ENCODE assay signal across 24 mouse cellular contexts in genomic region chr9:44819920-44820827, GRCm38 (mm10). TPM values are rescaled to one million over a fixed set of nuclear protein-coding genes. Genes with fewer than 3 reads are reported as not detected.
DNase-seq lines count a peak whose midpoint lies in the region; ATAC-seq and TF ChIP-seq lines count a peak whose summit lies in the region.
"Had no signal": no experiment of that assay in that cellular context is flagged by ENCODE, and none has a peak within 500 bp of the region (broad histone marks: within the 10 kb centered on the region; RNA-seq: fewer than 3 reads in every experiment).

No protein-coding gene starts in this region.

- peak overlapping the region; percentile 46; the same call in 1 of the 2 replicates for H3K27ac ChIP-seq in layer of hippocampus, adult 2 months
- H3K27ac ChIP-seq: embryonic facial prominence, embryonic 10.5 days; forebrain, embryonic 15.5 days; heart, embryonic 15.5 days; hindbrain, embryonic 14.5 days; kidney, embryonic 15.5 days; limb, embryonic 13.5 days; liver, embryonic 14.5 days; lung, embryonic 15.5 days; midbrain, embryonic 10.5 days had no signal

- intact Hi-C loops in heart, postnatal 10 days (cut with DNase I) = no loop called here
- intact Hi-C loops in heart, postnatal 25 days (cut with DNase I) = no loop called here

- DNase-seq in adrenal gland, adult 2 months = peak; percentile 34
- DNase-seq in adrenal gland, postnatal 25 days = no peak
- peak; percentile 51 to 52 for DNase-seq in heart, postnatal 10 days
- no peak for DNase-seq in heart, postnatal 25 days (ENCODE audit: low spot score)
- no peak for DNase-seq in layer of hippocampus, adult 2 months (ENCODE audit: low spot score in 2 of 2)
- DNase-seq in layer of hippocampus, adult 9-11 months = no peak
- DNase-seq in brain, adult 2 months (ENCODE audit: low read depth, low spot score) = peak; percentile 33
- DNase-seq: adrenal gland, postnatal 10 days; cerebellum, adult 11-12 months; kidney, postnatal 36 days; right cerebral cortex, postnatal 14 days; spleen, adult 18-20 months had no signal

- no peak overlapping the region for H3K4me3 ChIP-seq in layer of hippocampus, adult 2 months
- H3K4me3 ChIP-seq: embryonic facial prominence, embryonic 10.5 days; forebrain, embryonic 15.5 days; heart, embryonic 15.5 days; kidney, embryonic 15.5 days; limb, embryonic 13.5 days; lung, embryonic 15.5 days; midbrain, embryonic 10.5 days had no signal

- no peak for TF ChIP-seq CTCF in layer of hippocampus, adult 2 months (conservative IDR thresholded peaks at IDR 0.05)

- ATAC-seq in cerebellum, adult (ENCODE audit: insufficient number of reproducible peaks, low FRiP score, low TSS enrichment) = no peak
- ATAC-seq: activated CD4-positive, CD25-positive, alpha-beta regulatory T cell, adult 4 months; forebrain, embryonic 15.5 days; intestine, embryonic 16.5 days had no signal

RNA-seq across cellular contexts. Expression of gene Ttc36, which starts 17.3 kb away (rescaled TPM):
- 1 to 10 TPM; 1.6 to 4.1 TPM for total RNA-seq in adrenal gland, adult 2 months (2021)
- 16.6 and 21.5 TPM in 2 replicates for polyA plus RNA-seq in adrenal gland, adult 2 months (2012; rRNA removed)
- total RNA-seq in adrenal gland, postnatal 25 days (2021) = 3.4 and 10.5 TPM in 2 replicates
- total RNA-seq in heart, postnatal 10 days (2021) = 1 to 10 TPM; 1.1 to 1.5 TPM
- under 1 TPM; 0.34 to 0.61 TPM for total RNA-seq in heart, postnatal 25 days (2021)
- total RNA-seq in layer of hippocampus, adult 2 months (2021) = 1 to 10 TPM; 1.1 to 1.7 TPM
- polyA plus RNA-seq: embryonic facial prominence, embryonic 10.5 days; forebrain, embryonic 15.5 days; hindbrain, embryonic 14.5 days; limb, embryonic 13.5 days had no signal

RNA-seq across cellular contexts. Expression of gene Tmem25, which starts 21.1 kb away (rescaled TPM):
- 1 to 10 TPM; 3.1 to 9.8 TPM for total RNA-seq in adrenal gland, adult 2 months (2021)
- 15.7 and 22.1 TPM in 2 replicates for polyA plus RNA-seq in adrenal gland, adult 2 months (2012; rRNA removed)
- total RNA-seq in adrenal gland, postnatal 25 days (2021) = 6.1 and 8.6 TPM in 2 replicates
- total RNA-seq in heart, postnatal 10 days (2021) = 1 to 10 TPM; 6.7 to 7.4 TPM
- total RNA-seq in heart, postnatal 25 days (2021) = 10 to 100 TPM; 13.4 to 15.1 TPM
- 10 to 100 TPM; 50.0 to 50.3 TPM for total RNA-seq in layer of hippocampus, adult 2 months (2021)

RNA-seq across cellular contexts. Expression of gene Ift46, which starts 52.5 kb away (rescaled TPM):
- total RNA-seq in adrenal gland, adult 2 months (2021) = 100 to 1,000 TPM in 1 of 2 experiments, 10 to 100 TPM in 1; 73.0 to 102 TPM
- 20.7 and 22.2 TPM in 2 replicates for polyA plus RNA-seq in adrenal gland, adult 2 months (2012; rRNA removed)
- total RNA-seq in adrenal gland, postnatal 25 days (2021) = 71.7 and 97.0 TPM in 2 replicates
- total RNA-seq in heart, postnatal 10 days (2021) = 10 to 100 TPM; 42.6 to 50.5 TPM
- total RNA-seq in heart, postnatal 25 days (2021) = 10 to 100 TPM; 32.0 to 39.5 TPM
- 10 to 100 TPM; 73.9 to 84.9 TPM for total RNA-seq in layer of hippocampus, adult 2 months (2021)

RNA-seq across cellular contexts. Expression of gene Arcn1, which starts 52.5 kb away (rescaled TPM):
- total RNA-seq in adrenal gland, adult 2 months (2021) = 100 to 1,000 TPM; 145 to 172 TPM
- polyA plus RNA-seq in adrenal gland, adult 2 months (2012; rRNA removed) = 17.1 and 23.2 TPM in 2 replicates
- 148 and 170 TPM in 2 replicates for total RNA-seq in adrenal gland, postnatal 25 days (2021)
- 100 to 1,000 TPM; 103 to 114 TPM for total RNA-seq in heart, postnatal 10 days (2021)
- total RNA-seq in heart, postnatal 25 days (2021) = 10 to 100 TPM; 85.4 to 85.5 TPM
- 100 to 1,000 TPM in 1 of 2 experiments, 10 to 100 TPM in 1; 100.0 to 103 TPM for total RNA-seq in layer of hippocampus, adult 2 months (2021)

Comparison
In these comparisons a context has a peak if more than half of its experiments do, and no peak if none do; other contexts are left out.
1. DNase-seq: peak in adrenal gland, adult 2 months (single experiment), heart, postnatal 10 days (2 of 2) and brain, adult 2 months (single experiment); none in adrenal gland, postnatal 25 days (single experiment), heart, postnatal 25 days (single experiment), layer of hippocampus, adult 2 months (0 of 2) and layer of hippocampus, adult 9-11 months (single experiment).